Mouse (Mus musculus) embryonic fibroblast, embryonic 13.5 days (primary cell): ENCODE results near the gene Ift22. TPM values are rescaled to one million over a fixed set of nuclear protein-coding genes. Genes with fewer than 3 reads are reported as not detected.
"Not testable (repeated sequence)": the region's sequence is repeated elsewhere in the genome, so short reads cannot be mapped to it uniquely, and the experiment has no call there.

ENCODE experiments used
- H3K27ac ChIP-seq: 2 replicates; pipeline ENCODE4 v1.5.1; 2012; ENCODE audit warnings: low read length, control low read depth, inconsistent platforms; ENCODE audit not compliant: insufficient read depth
- H3K4me1 ChIP-seq: 2 replicates; pipeline ENCODE4 v1.6.1; 2011; ENCODE audit warnings: low read length; ENCODE audit not compliant: control insufficient read depth, insufficient read depth
- H3K4me3 ChIP-seq: 2 replicates; pipeline ENCODE4 v1.5.1; 2011; ENCODE audit warnings: mild to moderate bottlenecking, control low read depth, low read length; ENCODE audit not compliant: insufficient read depth
- CTCF ChIP-seq: IDR thresholded peaks from 2 replicates; pipeline ENCODE4 v1.5.1; 2011; ENCODE audit warnings: mild to moderate bottlenecking, control low read depth, low read length, moderate library complexity, borderline replicate concordance; ENCODE audit not compliant: insufficient read depth
- POLR2A ChIP-seq: IDR thresholded peaks from 2 replicates; pipeline ENCODE4 v1.6.1; 2011; ENCODE audit warnings: low read depth, mild to moderate bottlenecking, control low read depth, low read length, moderate library complexity
- polyA plus RNA-seq: library from polyadenylated mRNA; stranded (reverse); fragments of >200 nt; gene quantifications from 2 replicates; pipeline ENCODE4 v1.2.4, GENCODE M21; 2011; ENCODE audit warnings: low read depth; ENCODE audit not compliant: missing spikeins, insufficient read length

The Ift22 gene
- polyA plus RNA-seq, 1 experiment = 32.3 TPM

GRCm38 (mm10) chr5:136943382-136943781, 35.4 kb downstream of the Ift22 start:
- Histone ChIP-seq H3K27ac (no peak overlapping the region), H3K4me1 (no peaks in the 10 kb centered on the region), H3K4me3 (no peak overlapping the region)
- TF ChIP-seq CTCF (no peak), POLR2A (no peak)

GRCm38 (mm10) chr5:136945084-136945483, 37.1 kb downstream of the Ift22 start:
- H3K4me1 ChIP-seq = no peaks in the 10 kb centered on the region
- H3K27ac ChIP-seq = no peak overlapping the region
- no peak for TF ChIP-seq POLR2A
- no peak for TF ChIP-seq CTCF
- H3K4me3 ChIP-seq = no peak overlapping the region

GRCm38 (mm10) chr5:136947874-136948273, 39.9 kb downstream of the Ift22 start:
- H3K4me1 ChIP-seq = no peaks in the 10 kb centered on the region
- no peak overlapping the region for H3K27ac ChIP-seq
- TF ChIP-seq CTCF (no peak), POLR2A (no peak)
- H3K4me3 ChIP-seq = no peak overlapping the region

GRCm38 (mm10) chr5:136949551-136950336, 41.8 kb downstream of the Ift22 start:
- H3K4me3 ChIP-seq, H3K27ac ChIP-seq, H3K4me1 ChIP-seq: not testable (repeated sequence)

- Histone ChIP-seq H3K4me3 (no peak overlapping the region), H3K27ac (no peak overlapping the region), H3K4me1 (no peaks in the 10 kb centered on the region)
- TF ChIP-seq POLR2A = no peak
Observed at GRCm38 (mm10) chr5:136950521-136950920, 42.6 kb downstream of the Ift22 start.

- H3K4me1 ChIP-seq = no peaks in the 10 kb centered on the region
- TF ChIP-seq POLR2A = no peak
- TF ChIP-seq CTCF = no peak
- no peak overlapping the region for H3K27ac ChIP-seq
Observed at GRCm38 (mm10) chr5:136952153-136952552, 44.2 kb downstream of the Ift22 start.

GRCm38 (mm10) chr5:136953015-136953414, 45.1 kb downstream of the Ift22 start, which contains the start of gene Fis1:
TSS of gene Fis1 (plus strand) at chr5:136953275.
- no peak within 1 kb of the TSS for H3K27ac ChIP-seq

More at GRCm38 (mm10) chr5:136952153-136952552, 44.2 kb downstream of the Ift22 start:
- no peak overlapping the region for H3K4me3 ChIP-seq

GRCm38 (mm10) chr5:136953440-136953951, 45.5 kb downstream of the Ift22 start:
- Histone ChIP-seq H3K4me3 (peak overlapping the region; percentile 91), H3K27ac (no peak overlapping the region), H3K4me1 (no peaks in the 10 kb centered on the region)
- TF ChIP-seq CTCF (no peak), POLR2A (no peak)

More at GRCm38 (mm10) chr5:136953015-136953414, 45.1 kb downstream of the Ift22 start, which contains the start of gene Fis1:
- TF ChIP-seq CTCF (no peak), POLR2A (peak; percentile 61)
- Histone ChIP-seq H3K4me1 (no peaks in the 10 kb centered on the region), H3K4me3 (peak within 1 kb of the TSS; percentile 91)

GRCm38 (mm10) chr5:136955622-136956021, 47.7 kb downstream of the Ift22 start:
- Histone ChIP-seq H3K4me1 (no peaks in the 10 kb centered on the region), H3K4me3 (no peak overlapping the region), H3K27ac (no peak overlapping the region)
- TF ChIP-seq CTCF = no peak
- no peak for TF ChIP-seq POLR2A

- Histone ChIP-seq H3K4me1 (no peaks in the 10 kb centered on the region), H3K4me3 (no peak overlapping the region), H3K27ac (no peak overlapping the region)
- TF ChIP-seq CTCF (no peak), POLR2A (no peak)
Observed at GRCm38 (mm10) chr5:136957250-136957649, 49.3 kb downstream of the Ift22 start.
